Mouse (Mus musculus): Measurements from ENCODE around the gene Mast4. TPM values are rescaled to one million over a fixed set of nuclear protein-coding genes. Genes with fewer than 3 reads are reported as not detected.

The Mast4 gene
- polyA plus RNA-seq, 1 experiment: 3.7 TPM

GRCm38 (mm10) chr13:103067581-103068166 lies 266.6 kb downstream of the Mast4 start:
- Histone ChIP-seq H3K4me1 (ENCODE audit: control insufficient read depth, insufficient read depth, insufficient read length, low read length) (peaks cover 6% of the 10 kb centered on the region; the same call in 1 of the 2 replicates), H3K4me3 (ENCODE audit: insufficient read depth, low read depth, low read length) (no peak overlapping the region), H3K27ac (replicated peaks; ENCODE audit: low read depth, low read length) (no peak overlapping the region)

- H3K4me3 ChIP-seq (ENCODE audit: insufficient read depth, low read depth, low read length): no peak overlapping the region
- H3K27ac ChIP-seq (replicated peaks; ENCODE audit: low read depth, low read length): no peak overlapping the region
- peaks cover 6% of the 10 kb centered on the region; the same call in 1 of the 2 replicates for H3K4me1 ChIP-seq (ENCODE audit: control insufficient read depth, insufficient read depth, insufficient read length, low read length)
These were observed 268.9 kb downstream of the Mast4 start for GRCm38 (mm10) chr13:103065437-103065836.

DNA sequence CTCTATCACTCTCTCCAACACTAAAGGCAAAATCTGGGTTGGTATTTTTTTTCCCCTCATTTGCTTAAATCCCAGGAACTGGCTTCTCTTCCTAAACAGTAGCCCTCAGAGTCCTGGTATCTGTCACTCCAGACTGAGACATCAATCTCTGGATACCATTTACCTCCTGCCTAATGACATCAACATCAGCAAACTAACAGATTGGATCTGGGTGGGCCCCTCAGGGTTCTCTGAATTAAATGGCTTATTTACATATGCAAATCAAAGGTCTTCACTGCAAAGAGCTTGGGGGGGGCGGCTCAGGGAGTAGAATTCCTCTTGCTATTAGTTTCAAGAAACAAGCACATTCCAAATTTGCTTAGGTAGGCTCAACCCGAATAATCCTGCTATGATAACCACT lies 272.6 kb downstream of the Mast4 start:
- no peak overlapping the region for H3K27ac ChIP-seq (replicated peaks; ENCODE audit: low read depth, low read length)
- no peak overlapping the region for H3K4me3 ChIP-seq (ENCODE audit: insufficient read depth, low read depth, low read length)

GRCm38 (mm10) chr13:103059995-103060652 lies 274.2 kb downstream of the Mast4 start:
- 0 out of 2 replicates have a peak, but pooled peaks cover 4% of the 10 kb centered on the region for H3K4me1 ChIP-seq (ENCODE audit: control insufficient read depth, insufficient read depth, insufficient read length, low read length)

More for the DNA sequence above, 272.6 kb downstream of the Mast4 start:
- 0 out of 2 replicates have a peak, but pooled peaks cover 7% of the 10 kb centered on the region for H3K4me1 ChIP-seq (ENCODE audit: control insufficient read depth, insufficient read depth, insufficient read length, low read length)

DNA sequence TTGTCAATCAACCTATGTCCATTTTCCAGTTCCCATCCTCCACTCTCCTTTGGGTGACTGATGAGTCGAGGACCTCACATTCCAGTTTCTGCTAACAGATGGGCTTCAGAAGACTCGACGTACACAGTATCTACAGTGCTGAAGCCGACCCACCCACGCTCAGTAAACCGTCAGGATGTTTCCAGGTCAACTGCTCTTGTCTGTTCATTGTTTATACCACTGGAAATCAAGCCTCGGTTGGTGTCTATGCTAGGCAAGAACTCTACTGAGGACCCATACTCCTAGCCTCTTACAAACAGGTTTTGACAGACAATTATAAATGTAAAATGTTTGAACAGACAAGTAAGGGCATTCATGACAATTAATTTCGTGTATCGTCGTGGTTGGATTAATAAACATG lies 277.8 kb downstream of the Mast4 start:
- Histone ChIP-seq H3K27ac (replicated peaks; ENCODE audit: low read depth, low read length) (no peak overlapping the region), H3K4me3 (ENCODE audit: insufficient read depth, low read depth, low read length) (no peak overlapping the region), H3K4me1 (ENCODE audit: control insufficient read depth, insufficient read depth, insufficient read length, low read length) (0 out of 2 replicates have a peak, but pooled peaks cover 2% of the 10 kb centered on the region)

More at GRCm38 (mm10) chr13:103059995-103060652, 274.2 kb downstream of the Mast4 start:
- H3K4me3 ChIP-seq (ENCODE audit: insufficient read depth, low read depth, low read length): no peak overlapping the region
- H3K27ac ChIP-seq (replicated peaks; ENCODE audit: low read depth, low read length): no peak overlapping the region

GRCm38 (mm10) chr13:103052661-103053060 lies 281.6 kb downstream of the Mast4 start:
- no peak overlapping the region for H3K27ac ChIP-seq (replicated peaks; ENCODE audit: low read depth, low read length)
- no peaks in the 10 kb centered on the region for H3K4me1 ChIP-seq (ENCODE audit: control insufficient read depth, insufficient read depth, insufficient read length, low read length)
- no peak overlapping the region for H3K4me3 ChIP-seq (ENCODE audit: insufficient read depth, low read depth, low read length)

GRCm38 (mm10) chr13:103048954-103049353 lies 285.3 kb downstream of the Mast4 start:
- Histone ChIP-seq H3K4me3 (ENCODE audit: insufficient read depth, low read depth, low read length) (no peak overlapping the region), H3K4me1 (ENCODE audit: control insufficient read depth, insufficient read depth, insufficient read length, low read length) (no peaks in the 10 kb centered on the region), H3K27ac (replicated peaks; ENCODE audit: low read depth, low read length) (no peak overlapping the region)

DNA sequence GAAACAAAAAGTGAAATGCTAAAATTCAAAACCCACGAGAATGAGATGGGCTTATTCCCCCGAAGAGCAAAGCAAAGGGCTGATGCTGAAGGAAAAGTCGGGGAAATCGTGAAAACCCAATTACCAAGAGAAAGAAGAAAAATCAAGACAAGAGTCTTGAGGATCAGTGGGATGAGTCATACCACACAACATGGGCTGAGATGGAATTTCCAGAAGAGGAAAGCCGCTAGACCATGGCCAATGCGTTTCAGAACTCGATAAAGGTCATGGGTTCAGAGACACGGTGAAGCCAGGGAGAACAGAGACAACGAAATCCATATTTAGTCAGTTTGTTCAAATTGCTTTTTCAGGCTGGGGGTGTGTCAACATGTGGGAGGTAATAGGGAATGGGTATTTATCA lies 290.6 kb downstream of the Mast4 start:
- Histone ChIP-seq H3K27ac (replicated peaks; ENCODE audit: low read depth, low read length) (no peak overlapping the region), H3K4me1 (ENCODE audit: control insufficient read depth, insufficient read depth, insufficient read length, low read length) (no peaks in the 10 kb centered on the region), H3K4me3 (ENCODE audit: insufficient read depth, low read depth, low read length) (no peak overlapping the region)

DNA sequence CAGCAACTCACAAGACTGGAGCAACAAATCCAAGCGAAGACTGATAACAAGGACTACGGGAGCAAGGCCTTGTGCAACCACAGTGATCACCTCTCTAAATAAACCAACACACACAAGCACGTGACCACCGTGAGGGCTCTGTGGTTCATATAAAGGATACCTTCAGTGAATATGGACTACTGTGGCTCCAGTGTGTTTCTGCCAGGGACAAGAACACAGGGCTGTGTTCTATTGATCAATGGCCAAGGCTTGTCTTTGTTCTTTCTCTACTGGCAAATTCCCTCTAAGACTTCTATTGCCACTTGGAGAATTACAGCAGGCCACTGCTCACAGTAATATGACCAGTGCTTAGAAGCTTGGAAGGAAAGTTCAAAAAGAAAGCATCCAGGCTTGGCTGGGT lies 291.3 kb downstream of the Mast4 start:
- H3K4me3 ChIP-seq (ENCODE audit: insufficient read depth, low read depth, low read length): no peak overlapping the region
- H3K27ac ChIP-seq (replicated peaks; ENCODE audit: low read depth, low read length): no peak overlapping the region
- H3K4me1 ChIP-seq (ENCODE audit: control insufficient read depth, insufficient read depth, insufficient read length, low read length): no peaks in the 10 kb centered on the region

DNA sequence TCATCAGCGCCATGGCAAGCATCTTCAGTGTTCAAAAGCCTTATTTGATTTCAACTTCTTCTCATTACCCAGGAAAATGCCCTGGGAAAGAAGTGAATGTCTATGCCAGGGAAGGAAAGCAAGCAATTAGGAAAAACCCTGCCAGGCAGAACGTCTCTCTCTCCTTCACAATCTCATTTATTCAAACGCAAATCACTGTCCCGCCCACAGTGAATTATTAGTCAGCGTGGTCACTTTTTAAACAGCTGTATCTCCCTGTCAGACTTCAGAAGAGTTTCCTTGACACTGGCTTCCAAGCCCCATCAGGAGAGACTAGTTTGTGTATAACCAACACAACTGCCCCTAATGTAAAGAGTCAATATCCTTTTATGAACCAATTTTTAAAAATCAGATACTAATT lies 296.8 kb downstream of the Mast4 start:
- no peak overlapping the region for H3K27ac ChIP-seq (replicated peaks; ENCODE audit: low read depth, low read length)
- H3K4me1 ChIP-seq (ENCODE audit: control insufficient read depth, insufficient read depth, insufficient read length, low read length): peaks cover 4% of the 10 kb centered on the region; the same call in 1 of the 2 replicates
- no peak overlapping the region for H3K4me3 ChIP-seq (ENCODE audit: insufficient read depth, low read depth, low read length)

GRCm38 (mm10) chr13:103029377-103029776 lies 304.9 kb downstream of the Mast4 start:
- no peak overlapping the region for H3K4me3 ChIP-seq (ENCODE audit: insufficient read depth, low read depth, low read length)
- no peak overlapping the region for H3K27ac ChIP-seq (replicated peaks; ENCODE audit: low read depth, low read length)
- H3K4me1 ChIP-seq (ENCODE audit: control insufficient read depth, insufficient read depth, insufficient read length, low read length): 0 out of 2 replicates have a peak, but pooled peaks cover 5% of the 10 kb centered on the region

DNA sequence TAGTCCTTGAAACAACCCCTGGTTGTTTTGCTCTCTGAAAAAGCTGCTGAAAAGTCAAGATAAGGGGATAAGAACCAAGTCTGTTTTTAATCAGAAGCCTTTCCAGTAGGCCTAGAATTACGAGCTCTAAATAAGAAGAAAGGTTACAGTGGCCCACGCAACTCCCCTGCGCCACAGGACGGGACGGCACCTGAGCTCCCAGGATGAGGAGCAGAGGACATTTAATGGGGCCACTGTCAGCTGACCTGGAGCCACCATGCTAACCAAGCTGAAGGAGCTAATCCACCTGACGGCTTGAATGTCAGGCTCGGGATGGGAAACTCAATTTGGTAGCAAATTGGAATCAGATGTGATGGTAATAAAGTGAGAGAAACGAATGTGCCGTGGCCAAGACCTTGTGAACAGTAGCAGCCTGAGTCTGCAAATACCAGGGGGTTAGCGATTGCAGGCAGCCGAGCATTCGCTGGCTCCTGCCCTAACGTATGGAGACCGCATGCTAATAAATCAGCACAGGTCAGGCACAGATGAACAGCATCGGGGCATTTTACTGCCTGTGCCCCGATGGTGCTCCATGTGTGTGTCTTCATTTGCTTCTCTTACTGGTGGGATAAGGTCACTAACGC lies 306.7 kb downstream of the Mast4 start:
- Histone ChIP-seq H3K4me1 (ENCODE audit: control insufficient read depth, insufficient read depth, insufficient read length, low read length) (peaks cover 7% of the 10 kb centered on the region; the same call in 1 of the 2 replicates), H3K27ac (replicated peaks; ENCODE audit: low read depth, low read length) (no peak overlapping the region), H3K4me3 (ENCODE audit: insufficient read depth, low read depth, low read length) (no peak overlapping the region)

DNA sequence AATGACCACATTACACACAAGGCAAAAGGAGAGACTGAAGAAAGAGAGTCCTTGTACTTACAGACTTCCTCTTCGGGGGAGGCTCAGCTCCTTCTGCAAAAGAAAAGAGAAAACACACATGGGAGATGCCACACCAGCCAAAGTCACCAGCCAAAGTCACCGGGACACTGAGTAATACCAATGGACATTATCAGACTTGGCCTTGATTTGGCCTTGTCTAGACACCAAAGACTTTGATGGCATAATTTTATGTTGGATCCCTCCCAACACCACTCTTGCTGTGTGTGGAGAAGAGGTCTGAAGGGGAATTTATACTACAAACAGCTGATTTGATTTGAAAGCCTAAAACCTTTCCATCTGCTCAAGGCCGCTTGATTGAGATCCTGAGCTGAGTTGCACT lies 308.8 kb downstream of the Mast4 start:
- H3K27ac ChIP-seq (replicated peaks; ENCODE audit: low read depth, low read length): no peak overlapping the region
- H3K4me3 ChIP-seq (ENCODE audit: insufficient read depth, low read depth, low read length): no peak overlapping the region
- peaks cover 8% of the 10 kb centered on the region; the same call in 1 of the 2 replicates for H3K4me1 ChIP-seq (ENCODE audit: control insufficient read depth, insufficient read depth, insufficient read length, low read length)

DNA sequence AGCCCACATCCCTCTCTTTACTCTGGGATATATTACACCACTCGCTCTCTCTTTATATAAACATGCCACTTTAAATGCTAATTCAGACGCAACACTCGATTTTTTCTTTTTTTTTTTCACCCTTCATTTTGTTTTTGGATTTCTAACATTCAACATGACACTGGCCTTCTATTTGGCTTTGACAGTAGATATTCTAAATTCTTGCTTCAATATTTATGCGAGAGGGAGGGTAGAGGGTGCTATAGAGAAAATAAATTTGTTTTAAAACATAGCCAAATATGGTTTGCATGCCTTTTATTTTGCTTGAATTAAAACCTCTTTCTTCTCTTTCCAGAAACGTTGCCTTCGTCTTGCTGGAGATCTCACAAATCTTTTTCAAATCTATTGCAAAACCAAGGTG lies 315.8 kb downstream of the Mast4 start:
- H3K4me1 ChIP-seq (ENCODE audit: control insufficient read depth, insufficient read depth, insufficient read length, low read length): peaks cover 3% of the 10 kb centered on the region; the same call in 1 of the 2 replicates
- no peak overlapping the region for H3K27ac ChIP-seq (replicated peaks; ENCODE audit: low read depth, low read length)
- no peak overlapping the region for H3K4me3 ChIP-seq (ENCODE audit: insufficient read depth, low read depth, low read length)

DNA sequence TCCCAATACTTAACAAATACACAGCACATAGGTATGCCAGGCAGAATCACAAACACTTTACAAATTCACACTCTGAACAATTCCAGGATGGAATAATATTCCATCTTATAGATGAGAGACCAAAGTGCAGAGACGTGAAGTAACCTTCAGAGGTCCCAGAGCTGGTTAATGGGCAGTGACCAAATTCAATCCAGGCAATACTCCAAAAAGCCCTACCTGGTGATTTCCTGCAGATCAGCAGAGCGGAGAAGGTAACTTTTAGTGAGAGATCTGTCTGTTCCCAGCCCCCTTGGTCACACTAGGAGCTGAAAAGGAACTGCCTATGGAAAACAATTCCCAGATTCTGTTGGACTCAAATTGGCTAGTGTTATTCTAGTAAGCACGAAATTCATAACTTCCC lies 316.6 kb downstream of the Mast4 start:
- no peak overlapping the region for H3K4me3 ChIP-seq (ENCODE audit: insufficient read depth, low read depth, low read length)
- H3K4me1 ChIP-seq (ENCODE audit: control insufficient read depth, insufficient read depth, insufficient read length, low read length): peaks cover 2% of the 10 kb centered on the region; the same call in 1 of the 2 replicates
- no peak overlapping the region for H3K27ac ChIP-seq (replicated peaks; ENCODE audit: low read depth, low read length)

Data from brown adipose tissue, adult 24 weeks (tissue).